Mouse (Mus musculus): ENCODE results near the gene Hoxa11.

DNA sequence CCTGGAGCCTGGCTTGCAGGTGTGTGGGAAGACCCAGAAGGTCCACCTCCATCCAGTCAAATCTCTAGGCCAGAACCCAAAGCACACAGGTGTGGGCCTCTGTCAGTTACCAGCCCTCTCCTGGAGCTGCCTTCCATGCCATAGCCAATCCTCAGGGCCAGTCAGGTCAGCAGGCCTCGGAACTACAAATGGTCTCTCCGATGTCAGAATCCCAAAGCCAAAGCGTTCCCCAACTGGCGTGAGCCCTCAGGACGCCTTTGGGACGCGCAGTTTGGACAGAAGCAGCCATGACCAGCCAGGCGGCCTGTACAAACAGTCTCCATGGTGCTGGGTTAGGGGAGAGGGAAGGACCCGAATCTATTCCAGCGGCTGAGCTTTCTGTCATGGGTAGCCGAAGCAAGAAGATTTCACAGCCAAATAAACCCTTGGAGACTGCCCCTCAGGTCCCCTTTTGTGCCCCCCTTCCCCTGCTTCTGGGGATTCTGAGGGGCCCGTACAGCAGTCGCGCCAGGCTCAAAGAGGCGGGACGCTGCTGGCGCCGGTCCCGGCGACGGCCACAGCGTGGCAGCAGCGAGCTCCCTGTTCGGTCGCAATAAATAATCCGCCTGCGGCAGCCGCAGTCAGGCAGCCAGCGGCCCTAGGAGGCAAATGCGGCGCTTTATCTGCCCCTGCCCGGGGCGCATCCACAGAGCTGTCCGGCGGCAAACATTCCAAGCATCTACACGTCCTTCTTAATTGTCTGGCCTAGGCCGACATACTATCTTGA is 34.3 kb downstream of the Hoxa11 start:
- TF ChIP-seq POLR2A (IDR thresholded peaks at IDR 0.05; ENCODE audit: low read depth, low read length) = no peak
- peak; percentile 76 for TF ChIP-seq CTCF (IDR thresholded peaks at IDR 0.05; ENCODE audit: extremely low read depth, insufficient read depth, insufficient read length, insufficient replicate concordance)
